Mouse (Mus musculus): ENCODE measurements at regions not wholly inside any gene's neighbourhood (a gene's known extent, or its start where the extent isn't known, plus 50 kb on each side); places are given as distances from the start of the nearest gene placed in this dataset.

DNA sequence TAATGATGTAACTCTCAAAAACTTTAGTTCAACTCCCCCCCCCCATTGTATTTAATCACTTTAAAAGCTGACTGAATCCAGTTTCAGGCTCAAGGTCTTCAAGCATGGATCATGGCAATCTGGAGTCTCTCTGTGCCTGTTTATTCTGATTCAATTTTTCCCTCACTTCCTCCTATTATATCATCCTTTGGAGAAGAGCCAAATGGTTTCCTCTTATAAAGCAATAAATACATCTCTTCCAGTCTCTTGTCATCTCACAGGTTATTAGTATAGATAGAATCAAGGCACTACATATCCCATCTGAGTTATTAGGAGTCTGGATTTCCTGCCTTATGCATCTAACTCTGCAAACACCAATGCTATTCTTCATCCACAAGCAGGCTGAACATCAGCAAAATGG is 530.2 kb upstream of the Pdcd1 start:
- DNase-seq (ENCODE audit: low spot score in 2 of 2) = no peak

DNA sequence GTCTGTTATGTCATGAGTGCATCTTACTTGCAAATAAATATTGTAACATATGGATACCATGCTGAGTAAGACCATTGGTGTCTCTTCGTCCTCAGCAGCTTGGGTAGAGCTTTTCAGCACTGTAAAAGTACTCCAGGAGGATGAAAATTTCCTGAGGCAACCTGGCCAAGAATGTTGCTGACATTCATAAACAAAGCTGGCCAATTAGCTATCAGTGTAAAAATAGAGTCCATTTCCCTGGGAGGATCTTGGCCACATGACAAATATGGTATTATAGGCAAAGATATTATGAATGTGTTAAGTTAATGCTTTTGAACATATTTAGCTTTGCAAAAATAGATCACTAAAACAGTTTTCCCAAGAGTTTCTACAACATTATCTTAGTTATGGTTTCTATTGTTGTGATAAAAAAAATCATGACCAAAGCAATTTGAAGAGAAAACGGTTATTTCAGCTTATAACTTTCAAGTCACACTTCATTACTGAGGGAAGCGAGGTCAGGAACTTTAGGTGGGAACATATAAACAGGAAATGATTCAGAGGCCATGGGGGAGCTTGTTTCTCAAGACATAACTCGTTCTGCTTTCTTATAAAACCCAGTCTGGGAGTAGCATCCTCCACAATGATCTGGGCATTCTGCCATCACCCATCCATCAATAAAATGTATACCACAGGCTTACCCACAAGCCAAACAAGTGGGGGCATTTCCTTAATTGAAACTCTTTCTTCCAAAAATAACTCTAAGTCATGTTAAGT is 529.5 kb upstream of the Pdcd1 start:
- DNase-seq (ENCODE audit: low spot score in 2 of 2) = no peak

DNA sequence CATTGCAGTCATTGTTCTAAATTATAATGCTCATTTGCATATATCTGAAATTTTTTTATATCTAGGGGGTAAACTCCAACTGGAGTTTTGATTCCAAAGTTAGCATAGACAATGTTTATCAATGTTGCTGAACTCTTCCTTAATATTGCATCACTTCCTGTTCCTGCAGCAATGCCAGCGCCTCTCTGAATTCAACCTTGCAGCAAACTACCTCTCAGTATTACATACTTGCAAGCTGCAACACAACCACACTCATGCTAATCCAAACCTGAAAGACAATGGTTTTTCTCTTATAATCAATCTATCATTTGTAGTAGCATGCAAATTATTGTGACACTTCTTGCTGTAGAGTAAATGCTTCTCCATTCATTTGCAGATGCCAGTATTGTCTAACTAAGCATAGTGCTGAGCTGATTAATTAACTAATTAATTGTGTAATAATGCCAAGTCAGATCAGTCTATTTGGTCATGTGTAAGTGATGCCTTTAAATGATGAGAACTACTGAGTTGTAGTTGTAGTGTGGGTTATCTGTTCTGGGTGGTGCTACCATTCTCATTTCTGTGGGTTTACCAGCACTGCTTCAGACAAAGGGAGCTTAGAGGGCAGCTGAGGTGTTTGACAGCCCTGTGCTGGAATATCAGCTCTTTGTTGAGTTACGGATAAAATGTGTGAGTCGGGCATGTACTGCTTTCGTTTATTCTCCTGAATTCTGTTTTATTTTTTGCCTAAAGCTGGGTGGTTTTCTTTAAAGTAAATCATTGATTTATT is 480.6 kb upstream of the Pdcd1 start:
- DNase-seq (ENCODE audit: low spot score in 2 of 2) = no peak

DNA sequence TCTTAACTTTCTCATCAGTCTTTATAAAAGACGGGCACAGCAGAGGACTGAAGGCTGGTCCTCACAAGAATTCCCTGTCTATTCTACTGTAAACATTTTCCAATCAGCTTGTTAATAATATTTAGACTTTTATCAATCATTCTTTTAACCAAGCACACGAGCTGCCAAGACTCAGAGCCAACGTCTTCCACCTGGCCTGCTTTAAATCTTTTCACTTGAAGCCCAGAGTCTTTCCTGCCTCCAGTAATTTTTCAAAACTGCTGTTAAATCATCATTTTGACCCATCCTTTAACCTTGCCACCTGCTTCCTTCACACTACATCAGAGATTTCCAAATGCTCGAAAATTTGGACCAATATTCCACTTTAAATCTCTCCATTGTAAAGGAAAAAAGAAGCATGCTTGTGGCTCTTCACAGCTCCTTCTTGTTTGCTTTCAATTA is 451.7 kb upstream of the Pdcd1 start:
- no peak for DNase-seq (ENCODE audit: low spot score in 2 of 2)

DNA sequence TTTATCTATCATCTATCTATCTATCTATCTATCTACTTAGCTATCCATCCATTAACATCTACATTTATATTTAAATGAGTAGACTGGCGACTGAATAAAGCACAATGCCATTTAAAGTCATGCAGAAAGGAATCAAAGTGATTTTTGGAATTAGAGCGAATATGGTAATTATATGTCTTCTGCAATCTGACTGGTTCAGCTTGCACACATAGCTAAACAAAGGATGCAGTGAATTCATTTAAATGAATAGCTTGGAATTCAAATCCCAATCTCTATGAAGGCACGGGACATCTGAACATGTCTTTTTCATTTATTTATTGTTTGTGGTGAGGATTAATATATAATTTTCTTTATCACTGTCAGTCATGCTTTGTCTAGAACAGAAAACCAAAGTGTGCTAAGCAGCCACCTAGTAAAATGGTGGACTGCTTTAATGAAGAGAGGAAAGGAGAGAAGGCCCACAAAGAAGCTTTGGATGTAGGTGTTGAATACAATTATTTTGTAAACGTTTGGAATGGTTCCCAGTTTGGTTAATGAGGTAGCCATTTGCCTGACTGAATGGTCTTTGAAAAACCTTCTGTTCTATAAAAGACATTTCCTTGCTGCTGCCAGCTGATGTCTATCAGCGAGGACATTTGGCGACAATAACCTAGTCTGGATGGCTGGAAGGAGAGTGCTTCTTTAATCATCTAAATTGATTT is 451.2 kb upstream of the Pdcd1 start:
- DNase-seq (ENCODE audit: low spot score in 2 of 2) = no peak

DNA sequence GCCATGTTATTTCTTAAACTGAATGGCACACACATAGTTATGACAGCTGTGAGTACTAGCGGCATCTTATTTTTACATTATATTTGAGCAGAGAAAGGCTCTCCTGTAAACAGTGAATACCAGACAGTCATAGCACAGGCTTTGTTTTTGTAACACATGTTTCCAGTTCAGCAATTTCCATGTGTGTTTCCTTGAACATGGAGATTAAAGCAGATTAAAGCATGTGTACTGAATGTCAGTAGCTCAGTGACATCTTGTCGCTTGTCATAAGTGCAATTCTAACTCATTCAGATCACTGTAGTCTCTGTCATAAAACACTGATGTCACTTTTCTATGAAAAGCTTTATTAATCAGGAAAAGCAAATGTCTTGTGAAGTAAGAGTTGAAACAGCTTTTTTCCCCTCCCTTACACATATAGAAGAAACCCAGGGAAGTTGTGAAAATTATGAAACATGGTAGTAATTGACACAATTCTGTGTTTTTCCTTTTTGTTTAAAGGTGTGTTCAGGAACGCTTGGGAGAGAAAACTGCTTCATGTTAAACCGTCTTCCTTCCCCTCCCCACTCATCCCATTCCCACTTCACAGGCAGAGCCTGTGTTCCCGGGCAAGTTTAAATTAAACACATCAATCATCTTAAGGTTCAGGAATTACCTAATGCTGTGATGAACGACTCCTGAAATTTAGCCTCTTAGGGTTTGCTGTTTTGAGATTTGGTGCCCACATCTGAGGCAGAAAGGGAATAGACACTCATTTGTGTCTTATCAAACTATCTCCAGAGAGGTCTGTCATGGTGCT is 449.9 kb upstream of the Pdcd1 start:
- DNase-seq (ENCODE audit: low spot score in 2 of 2) = no peak

DNA sequence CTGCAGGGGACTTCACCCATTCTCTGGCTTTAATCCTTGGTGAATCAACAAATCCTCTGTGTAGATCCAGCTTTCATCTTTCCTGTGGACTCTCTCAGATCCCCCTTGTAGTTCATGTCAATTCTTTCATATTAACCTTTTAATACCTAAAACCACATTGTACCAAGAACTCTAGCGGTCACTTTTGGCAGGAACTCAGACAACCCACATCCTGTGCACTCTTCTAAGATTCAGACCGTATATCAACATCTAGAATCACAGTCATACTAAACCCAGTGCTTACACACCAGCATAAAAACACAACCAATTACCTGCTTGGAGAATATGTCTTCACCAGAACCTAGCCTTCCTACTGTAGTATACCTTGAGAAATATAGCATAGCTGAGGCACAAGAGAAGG is 444.6 kb upstream of the Pdcd1 start:
- DNase-seq (ENCODE audit: low spot score in 2 of 2) = no peak

DNA sequence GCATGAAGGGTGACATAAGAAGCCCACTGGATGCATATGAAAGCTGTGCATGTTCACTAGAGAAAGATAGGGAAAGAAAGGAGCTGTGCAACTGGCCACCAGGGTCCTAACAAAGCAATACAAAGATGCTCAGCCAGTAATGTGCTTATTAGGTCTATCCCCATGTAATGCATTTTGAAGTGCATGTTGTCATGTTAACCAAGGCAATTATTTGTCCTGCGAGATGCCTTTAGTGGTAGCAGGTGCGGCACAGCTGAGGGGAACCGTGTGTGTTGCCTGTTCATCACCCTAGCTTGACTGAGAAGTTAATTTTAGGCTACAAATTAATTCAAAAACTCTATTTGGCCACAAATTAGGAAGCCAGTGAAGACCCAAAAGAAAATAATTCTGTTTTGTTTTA is 444.0 kb upstream of the Pdcd1 start:
- DNase-seq (ENCODE audit: low spot score in 2 of 2) = no peak

DNA sequence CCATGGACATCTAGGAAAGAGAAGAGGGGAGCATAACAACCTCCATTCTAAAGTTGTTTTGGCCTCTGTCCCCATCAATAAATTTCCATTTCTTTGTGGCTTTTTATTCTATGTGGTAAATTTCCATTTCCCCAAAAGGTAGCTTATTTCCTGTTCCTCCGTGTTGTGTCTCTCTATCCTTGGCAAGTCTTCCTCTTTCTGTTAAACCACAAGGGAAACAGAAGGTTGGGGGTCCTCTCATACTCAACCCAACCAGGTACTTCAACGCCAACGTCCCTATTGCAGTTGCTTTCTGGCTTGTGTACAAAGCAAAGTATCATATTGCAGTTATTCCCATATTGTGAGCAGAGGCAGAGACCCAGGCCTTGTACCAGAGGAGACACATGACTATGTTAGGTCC is 434.7 kb upstream of the Pdcd1 start:
- DNase-seq (ENCODE audit: low spot score in 2 of 2) = no peak

DNA sequence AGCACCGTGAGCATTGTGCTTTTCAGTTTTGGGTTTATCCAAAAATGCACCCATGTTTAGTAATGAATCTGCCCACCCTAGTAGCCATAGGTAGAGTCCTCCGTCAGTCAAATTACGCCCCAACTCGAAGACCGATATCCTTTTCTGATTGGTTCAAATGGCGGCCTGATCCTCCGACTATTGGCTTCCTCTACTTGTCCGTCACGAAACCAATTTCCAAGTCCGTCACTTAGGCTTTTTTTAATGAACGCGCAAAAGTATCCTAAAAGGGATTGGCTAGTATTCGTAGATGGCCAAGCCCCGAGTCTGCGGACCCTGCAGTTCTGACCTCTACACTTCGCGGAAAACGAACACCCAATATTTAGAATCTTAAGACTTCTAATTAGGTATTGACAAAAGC is 417.5 kb upstream of the Pdcd1 start:
- DNase-seq (ENCODE audit: low spot score in 2 of 2) = peak in 1 of 2 experiments; percentile 16

DNA sequence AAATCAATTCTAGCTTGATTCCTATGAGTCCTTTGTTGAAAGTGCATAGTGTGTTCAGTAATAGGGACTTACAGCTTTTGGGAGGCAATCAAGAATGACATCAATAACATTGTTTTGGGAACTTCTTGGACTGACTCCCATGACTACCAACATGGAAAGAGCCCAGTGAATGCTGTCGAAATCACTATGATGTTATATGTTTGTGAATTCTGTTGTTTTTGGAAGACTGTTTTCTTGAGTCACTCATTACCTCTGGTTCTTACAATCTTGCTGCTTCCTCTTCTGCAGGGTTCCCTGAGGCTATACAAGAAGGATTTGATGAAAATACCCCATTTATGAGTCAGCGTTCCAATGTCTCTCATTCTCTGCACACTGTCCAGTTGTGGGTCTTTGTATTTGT is 371.4 kb upstream of the Pdcd1 start:
- no peak for DNase-seq (ENCODE audit: low spot score in 2 of 2)

DNA sequence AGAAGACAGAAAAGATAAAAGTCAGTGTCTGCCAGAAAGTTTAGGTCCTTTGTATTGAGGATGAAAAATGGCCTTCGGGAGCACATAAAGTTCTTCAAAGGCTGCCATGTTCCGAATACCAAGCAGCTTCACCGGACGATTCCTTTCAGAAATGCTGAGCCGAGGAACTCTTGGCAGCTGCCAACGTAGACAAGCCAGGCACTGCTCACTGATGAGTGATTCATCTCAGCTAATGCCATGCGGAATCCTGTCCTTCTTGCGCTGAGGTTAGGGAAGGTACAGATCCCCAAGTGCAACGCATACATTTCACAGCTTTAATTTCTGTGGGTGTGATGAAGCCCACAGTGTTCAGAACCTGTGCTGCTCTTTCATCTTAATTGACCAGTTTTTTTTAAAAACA is 360.7 kb upstream of the Pdcd1 start:
- peak in 1 of 2 experiments; percentile 9 for DNase-seq (ENCODE audit: low spot score in 2 of 2)

DNA sequence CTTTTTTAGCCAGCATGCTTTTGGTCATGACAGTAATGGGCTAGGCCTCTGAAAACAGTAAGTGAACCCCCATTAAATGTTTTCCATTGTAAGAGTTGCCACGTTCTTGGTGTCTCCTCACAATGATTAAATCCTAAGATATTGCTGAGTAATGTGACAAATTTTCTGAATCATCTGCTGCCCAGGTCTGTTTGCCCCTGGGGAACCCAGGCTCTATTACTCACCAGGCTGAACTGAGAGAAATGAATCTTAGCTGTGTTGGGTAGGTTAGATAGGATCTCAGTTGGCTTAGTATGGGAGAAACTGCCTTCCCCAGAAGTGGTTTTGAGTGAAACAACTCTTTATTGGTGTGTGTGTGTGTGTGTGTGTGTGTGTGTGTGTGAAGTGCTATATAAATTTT is 314.3 kb upstream of the Pdcd1 start:
- no peak for DNase-seq (ENCODE audit: low spot score in 2 of 2)

DNA sequence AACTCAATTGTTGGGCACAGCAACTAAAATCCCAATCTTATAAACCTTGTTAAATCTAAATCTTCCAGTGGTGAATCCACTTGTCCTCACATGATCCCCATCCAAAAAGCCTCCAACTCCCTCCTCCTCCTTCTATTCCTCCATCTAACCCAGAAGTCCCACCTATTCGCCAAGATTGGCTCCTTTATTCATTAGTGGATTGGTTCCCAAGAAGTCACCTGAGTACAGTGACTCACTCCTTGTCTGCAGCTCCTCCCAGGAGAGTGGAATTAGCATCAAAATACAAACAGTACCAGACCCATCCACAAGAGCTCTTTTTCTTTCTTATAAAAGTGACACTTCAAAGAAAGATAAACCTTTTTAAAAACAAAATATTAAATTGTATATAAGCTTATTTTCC is 304.6 kb upstream of the Pdcd1 start:
- no peak for DNase-seq (ENCODE audit: low spot score in 2 of 2)

DNA sequence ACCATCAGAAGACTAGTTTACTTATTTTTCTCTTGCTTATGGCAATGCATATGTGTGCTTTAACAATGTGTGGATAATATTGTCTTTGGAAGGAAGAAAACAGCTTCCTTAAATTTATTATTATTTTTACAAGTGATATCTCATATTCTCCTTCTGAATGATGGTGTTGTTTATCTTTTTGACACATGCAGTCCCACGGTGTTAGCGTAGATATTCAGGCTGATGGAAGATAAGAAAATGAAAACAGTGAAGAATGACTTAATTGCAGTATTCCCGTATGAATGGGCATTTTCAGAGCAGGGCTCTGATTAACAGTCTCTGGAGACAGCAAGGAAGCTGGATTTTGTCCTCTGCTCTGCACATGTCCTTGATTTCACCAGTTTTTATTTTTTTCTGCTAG is 303.5 kb upstream of the Pdcd1 start:
- DNase-seq (ENCODE audit: low spot score in 2 of 2) = no peak

DNA sequence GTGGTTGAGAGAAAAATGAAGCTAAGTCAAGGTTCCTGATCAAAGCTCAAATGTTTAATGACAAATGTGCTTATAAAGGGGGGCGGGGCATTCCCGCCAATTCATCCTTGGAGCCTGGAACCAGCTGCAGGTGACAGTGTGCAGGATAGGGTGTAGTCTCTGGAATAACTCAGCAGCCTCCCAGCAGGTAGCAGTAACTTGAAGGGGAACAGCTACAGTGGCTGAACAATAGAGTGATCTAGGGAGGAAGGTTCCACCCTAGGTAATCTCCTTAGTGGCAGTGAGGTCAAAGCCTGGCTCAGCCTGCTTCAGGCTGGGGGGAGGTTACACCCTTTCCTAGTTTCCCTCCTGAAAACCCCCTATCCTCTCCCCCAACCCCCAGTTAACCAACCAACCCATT is 290.2 kb upstream of the Pdcd1 start:
- no peak for DNase-seq (ENCODE audit: low spot score in 2 of 2)

DNA sequence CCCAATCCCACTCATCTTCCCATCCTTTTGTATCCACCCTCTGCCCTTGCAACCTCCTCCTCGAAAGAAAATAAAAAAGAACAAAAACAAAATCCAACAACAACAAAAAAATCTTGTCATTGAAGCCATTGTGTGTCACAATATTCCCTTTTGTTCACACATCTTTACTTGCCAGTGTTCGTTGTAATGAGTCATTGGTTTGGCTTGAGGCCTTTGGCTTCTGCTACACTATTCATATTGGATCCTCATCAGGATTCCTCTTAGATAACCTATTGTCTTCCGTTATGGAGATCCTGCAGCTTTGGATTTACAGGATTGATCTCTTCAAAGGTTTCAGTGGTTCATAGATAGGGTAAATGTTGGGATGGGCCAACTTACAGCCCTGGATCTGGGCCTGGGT is 288.9 kb upstream of the Pdcd1 start:
- DNase-seq (ENCODE audit: low spot score in 2 of 2) = no peak

DNA sequence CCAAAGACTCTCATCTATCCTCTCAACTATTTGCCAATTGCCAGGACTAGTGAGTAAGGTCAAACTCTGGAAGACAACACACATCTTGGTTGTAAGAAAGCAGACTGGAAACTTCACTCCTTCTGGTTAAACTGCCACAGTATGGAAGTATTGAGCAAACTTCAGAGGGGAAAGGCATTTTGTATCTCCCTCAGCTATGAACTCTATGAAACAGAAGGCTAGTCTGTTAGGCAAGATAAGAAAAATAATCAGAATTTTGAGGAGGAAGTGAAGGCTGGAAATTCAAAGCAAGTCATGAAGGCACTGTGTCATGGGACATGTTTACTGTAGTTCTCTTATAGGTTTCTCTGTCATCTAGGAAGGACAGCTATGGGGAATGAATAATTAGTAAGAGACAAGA is 265.7 kb upstream of the Pdcd1 start:
- no peak for DNase-seq (ENCODE audit: low spot score in 2 of 2)

DNA sequence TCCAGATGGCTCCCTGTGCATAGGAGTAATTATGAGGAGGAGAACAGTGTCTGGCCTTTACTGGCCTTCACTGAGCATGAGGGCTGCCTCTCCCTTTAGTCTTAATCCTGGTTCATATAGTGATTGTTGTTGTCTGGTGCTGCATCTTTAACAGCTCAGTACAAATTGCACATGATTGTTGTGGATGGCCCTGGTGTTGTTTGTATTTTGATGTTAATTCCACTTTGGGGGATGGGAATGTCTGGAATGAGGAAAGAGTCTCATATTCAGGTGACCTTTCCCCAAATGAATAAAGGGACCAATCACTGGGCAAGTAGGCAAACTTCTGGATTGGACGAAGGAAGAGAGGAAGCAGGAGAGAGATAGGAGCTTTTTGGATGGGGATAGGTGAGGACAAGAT is 246.0 kb upstream of the Pdcd1 start:
- DNase-seq (ENCODE audit: low spot score in 2 of 2) = no peak

DNA sequence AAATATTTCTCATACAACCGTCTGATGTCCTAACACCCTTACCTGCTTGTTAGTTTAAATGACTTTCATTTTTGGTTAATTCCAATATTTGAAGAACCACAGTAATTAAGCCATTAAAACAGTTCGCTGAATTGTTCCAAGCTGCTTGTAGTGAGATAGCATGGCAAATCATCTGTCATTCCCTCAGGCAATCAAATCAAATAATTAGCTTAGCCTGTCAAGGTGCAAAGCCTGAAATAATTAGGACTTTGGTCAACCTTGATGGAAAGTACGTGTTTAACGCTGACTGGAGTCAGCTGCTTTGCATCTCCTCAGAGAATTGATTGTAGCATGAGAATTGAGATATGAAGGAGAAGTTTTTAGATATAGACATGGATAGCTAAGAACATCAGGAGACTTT is 220.2 kb upstream of the Pdcd1 start:
- DNase-seq (ENCODE audit: low spot score in 2 of 2) = no peak

DNA sequence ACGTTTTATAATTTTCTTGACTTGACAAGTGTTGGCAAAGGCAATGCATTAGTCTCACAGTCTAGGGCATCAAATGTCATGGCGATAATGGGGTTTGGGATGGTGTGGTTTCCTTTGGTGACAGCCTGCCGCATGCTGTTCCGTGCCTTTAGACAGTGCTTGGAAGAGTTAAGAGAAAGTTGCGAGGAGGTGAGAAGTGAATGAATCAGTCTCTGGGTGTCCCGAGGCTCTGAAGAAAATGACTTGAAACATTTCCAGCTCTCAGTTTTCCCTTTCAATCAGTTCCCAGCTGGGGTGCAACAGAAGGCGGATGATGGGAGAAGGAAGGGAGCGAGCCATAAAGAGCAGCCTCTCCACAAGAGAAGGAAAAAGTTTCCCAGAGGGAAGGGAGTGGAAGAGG is 211.0 kb upstream of the Pdcd1 start:
- DNase-seq (ENCODE audit: low spot score in 2 of 2) = no peak

DNA sequence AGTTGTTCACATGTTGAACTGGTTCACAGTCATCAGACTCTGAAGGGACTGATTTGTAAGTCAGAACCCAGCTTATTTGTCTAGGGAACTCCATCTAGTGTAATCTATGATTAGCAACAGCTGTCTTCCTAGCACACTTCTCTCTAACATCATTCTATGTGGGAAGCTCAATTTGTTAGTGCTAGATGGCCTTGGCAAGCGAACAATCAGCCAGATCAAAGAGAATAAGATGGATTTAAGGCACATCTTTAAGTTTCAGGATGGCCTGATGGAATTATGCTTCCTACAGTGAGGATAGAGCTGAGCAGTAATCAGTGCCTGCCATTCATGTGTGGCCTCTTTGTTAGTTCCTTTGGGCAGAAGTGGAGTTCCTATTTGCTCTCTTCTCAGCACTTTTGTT is 183.1 kb upstream of the Pdcd1 start:
- no peak for DNase-seq (ENCODE audit: low spot score in 2 of 2)

Data from cerebellum, postnatal 4 days (tissue).